Mouse (Mus musculus) CD8-positive naive resting alpha-beta T cell, adult 57 days (primary cell): ENCODE data around the gene Olfr485. TPM values are rescaled to one million over a fixed set of nuclear protein-coding genes. Genes with fewer than 3 reads are reported as not detected.

ENCODE experiments used
- total RNA-seq: library from RNA; stranded (reverse); gene quantifications from one replicate; pipeline ENCODE4 v1.2.4, GENCODE M21; 2023

Olfr485 gene
- not detected for total RNA-seq

GRCm38 (mm10) chr7:108159771-108160170 is at the start of gene Olfr485:
Olfr485 (minus strand) TSS chr7:108159871.

GRCm38 (mm10) chr7:108172642-108173041 is 13.0 kb upstream of the Olfr485 start, which contains the start of gene Olfr486:
Olfr486 (minus strand) TSS chr7:108172742.

GRCm38 (mm10) chr7:108127349-108127748 is 32.3 kb downstream of the Olfr485 start, which contains the start of gene Olfr484:
Olfr484 (minus strand) TSS chr7:108127449.

Other genes with a start within 250 kb of the Olfr485 start
- not detected for gene Olfr473, start 229.4 kb downstream of the Olfr485 start, total RNA-seq
- not detected for gene Olfr474, start 205.2 kb downstream of the Olfr485 start, total RNA-seq
- not detected for gene Olfr476, start 195.1 kb downstream of the Olfr485 start, total RNA-seq
- gene Olfr477, start 173.2 kb downstream of the Olfr485 start, total RNA-seq: 0.18 TPM
- not detected for gene Olfr478, start 125.9 kb downstream of the Olfr485 start, total RNA-seq
- not detected for gene Olfr479, start 109.2 kb downstream of the Olfr485 start, total RNA-seq
- gene Olfr480, start 92.5 kb downstream of the Olfr485 start, total RNA-seq: not detected
- gene Olfr481, start 80.0 kb downstream of the Olfr485 start, total RNA-seq: not detected
- 1.3 TPM for gene Olfr482, start 62.3 kb downstream of the Olfr485 start, total RNA-seq
- not detected for gene Olfr483, start 59.0 kb downstream of the Olfr485 start, total RNA-seq
- gene Olfr484, start 32.4 kb downstream of the Olfr485 start, total RNA-seq: not detected
- not detected for gene Olfr486, start 12.9 kb upstream of the Olfr485 start, total RNA-seq
- gene Olfr487, start 54.8 kb upstream of the Olfr485 start, total RNA-seq: not detected
- not detected for gene Olfr488, start 98.5 kb upstream of the Olfr485 start, total RNA-seq
- gene Olfr490, start 129.1 kb upstream of the Olfr485 start, total RNA-seq: not detected
- not detected for gene Olfr491, start 153.6 kb upstream of the Olfr485 start, total RNA-seq
- gene Olfr492, start 163.8 kb upstream of the Olfr485 start, total RNA-seq: not detected
- not detected for gene Olfr493, start 187.1 kb upstream of the Olfr485 start, total RNA-seq
- not detected for gene Olfr494, start 205.5 kb upstream of the Olfr485 start, total RNA-seq
- not detected for gene Olfr495, start 233.3 kb upstream of the Olfr485 start, total RNA-seq